Mouse (Mus musculus) embryonic fibroblast, embryonic 13.5 days (primary cell): ENCODE data around the gene Itgb2. TPM values are rescaled to one million over a fixed set of nuclear protein-coding genes. Genes with fewer than 3 reads are reported as not detected.

Experiments
- H3K27ac ChIP-seq: 2 replicates; pipeline ENCODE4 v1.5.1; 2012; ENCODE audit warnings: low read length, control low read depth, inconsistent platforms; ENCODE audit not compliant: insufficient read depth
- H3K4me1 ChIP-seq: 2 replicates; pipeline ENCODE4 v1.6.1; 2011; ENCODE audit warnings: low read length; ENCODE audit not compliant: control insufficient read depth, insufficient read depth
- H3K4me3 ChIP-seq: 2 replicates; pipeline ENCODE4 v1.5.1; 2011; ENCODE audit warnings: mild to moderate bottlenecking, control low read depth, low read length; ENCODE audit not compliant: insufficient read depth
- CTCF ChIP-seq: IDR thresholded peaks from 2 replicates; pipeline ENCODE4 v1.5.1; 2011; ENCODE audit warnings: mild to moderate bottlenecking, control low read depth, low read length, moderate library complexity, borderline replicate concordance; ENCODE audit not compliant: insufficient read depth
- POLR2A ChIP-seq: IDR thresholded peaks from 2 replicates; pipeline ENCODE4 v1.6.1; 2011; ENCODE audit warnings: low read depth, mild to moderate bottlenecking, control low read depth, low read length, moderate library complexity
- polyA plus RNA-seq: library from polyadenylated mRNA; stranded (reverse); fragments of >200 nt; gene quantifications from 2 replicates; pipeline ENCODE4 v1.2.4, GENCODE M21; 2011; ENCODE audit warnings: low read depth; ENCODE audit not compliant: missing spikeins, insufficient read length

Itgb2 gene
- 0.57 and 1.4 TPM in 2 replicates for polyA plus RNA-seq

DNA sequence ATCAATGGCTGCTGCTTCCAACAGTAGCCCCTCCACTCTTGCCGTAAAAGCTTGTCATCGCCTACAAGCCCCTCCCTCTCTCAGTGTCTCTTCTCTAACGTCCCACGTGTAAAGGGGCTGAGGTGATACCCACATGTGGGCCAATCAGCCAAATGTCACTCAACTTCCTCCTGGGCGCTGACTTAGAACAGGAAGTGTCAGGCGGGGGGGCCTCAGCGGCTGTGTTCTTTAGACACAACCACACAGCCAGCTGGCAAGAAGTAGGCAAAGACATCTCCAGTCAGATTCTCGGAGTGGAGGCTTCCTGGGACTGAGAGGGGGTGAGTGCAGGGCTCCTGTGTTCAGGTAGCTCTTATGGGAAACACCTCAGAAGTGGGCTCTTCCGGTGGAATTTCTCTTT is at the start of gene Itgb2:
Gene Itgb2, plus strand, starts transcription at position 113 of the 400 bp plus-strand sequence.
- TF ChIP-seq CTCF (no peak), POLR2A (no peak)

GRCm38 (mm10) chr10:77481814-77482213 is 48.2 kb upstream of the Itgb2 start:
- Histone ChIP-seq H3K4me3 (no peak overlapping the region), H3K4me1 (no peaks in the 10 kb centered on the region), H3K27ac (no peak overlapping the region)
- TF ChIP-seq CTCF = no peak
- TF ChIP-seq POLR2A = no peak

More for the DNA sequence above, at the start of gene Itgb2:
- no peak within 1 kb of the TSS for H3K27ac ChIP-seq
- no peak within 1 kb of the TSS for H3K4me3 ChIP-seq
- peaks cover 3% of the 10 kb centered on the region; the same call in 1 of the 2 replicates for H3K4me1 ChIP-seq

- Histone ChIP-seq H3K4me3 (no peak overlapping the region), H3K4me1 (no peaks in the 10 kb centered on the region), H3K27ac (no peak overlapping the region)
- TF ChIP-seq CTCF (no peak), POLR2A (no peak)
These were observed 45.7 kb upstream of the Itgb2 start for GRCm38 (mm10) chr10:77484205-77484935.

DNA sequence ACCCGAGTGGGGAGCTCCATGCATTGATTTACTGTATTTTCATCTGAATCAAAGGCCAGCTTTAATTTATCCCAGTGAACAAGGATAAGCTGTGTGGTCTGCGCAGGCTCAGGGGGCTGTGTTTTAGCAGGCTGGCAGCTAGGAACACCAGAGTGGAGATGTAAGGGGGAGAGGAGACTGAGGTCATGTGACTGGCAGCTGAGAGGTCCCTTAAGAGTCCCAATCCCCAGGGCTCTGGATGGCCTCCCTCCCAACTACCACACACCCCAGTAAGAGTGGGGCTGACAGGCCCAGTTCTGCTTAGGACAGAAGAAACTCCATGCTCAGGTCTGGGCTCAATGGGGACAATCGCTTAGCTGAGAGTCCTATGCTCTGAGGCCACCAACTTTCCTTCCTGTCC is 44.3 kb upstream of the Itgb2 start:
- H3K4me1 ChIP-seq = no peaks in the 10 kb centered on the region
- no peak overlapping the region for H3K27ac ChIP-seq
- TF ChIP-seq CTCF (no peak), POLR2A (no peak)
- no peak overlapping the region for H3K4me3 ChIP-seq

- Histone ChIP-seq H3K4me3 (no peak overlapping the region), H3K4me1 (no peaks in the 10 kb centered on the region), H3K27ac (no peak overlapping the region)
- no peak for TF ChIP-seq CTCF
- TF ChIP-seq POLR2A = no peak
These were observed 41.9 kb upstream of the Itgb2 start for GRCm38 (mm10) chr10:77488168-77488567.

- Histone ChIP-seq H3K4me1 (no peaks in the 10 kb centered on the region), H3K4me3 (no peak overlapping the region), H3K27ac (no peak overlapping the region)
- no peak for TF ChIP-seq POLR2A
- no peak for TF ChIP-seq CTCF
These were observed 38.5 kb upstream of the Itgb2 start for GRCm38 (mm10) chr10:77491585-77491984.

- no peaks in the 10 kb centered on the region for H3K4me1 ChIP-seq
- H3K4me3 ChIP-seq = no peak overlapping the region
- no peak for TF ChIP-seq CTCF
- no peak for TF ChIP-seq POLR2A
- no peak overlapping the region for H3K27ac ChIP-seq
These were observed 37.2 kb upstream of the Itgb2 start for GRCm38 (mm10) chr10:77492885-77493284.

GRCm38 (mm10) chr10:77497185-77497584 is 32.9 kb upstream of the Itgb2 start:
- no peak for TF ChIP-seq CTCF
- TF ChIP-seq POLR2A = no peak
- Histone ChIP-seq H3K4me3 (no peak overlapping the region), H3K27ac (no peak overlapping the region), H3K4me1 (0 out of 2 replicates have a peak, but pooled peaks cover 4% of the 10 kb centered on the region)

GRCm38 (mm10) chr10:77498254-77498653 is 31.8 kb upstream of the Itgb2 start:
- no peak for TF ChIP-seq CTCF
- no peak for TF ChIP-seq POLR2A
- no peak overlapping the region for H3K4me3 ChIP-seq
- H3K4me1 ChIP-seq = 0 out of 2 replicates have a peak, but pooled peaks cover 4% of the 10 kb centered on the region
- no peak overlapping the region for H3K27ac ChIP-seq

- TF ChIP-seq POLR2A (no peak), CTCF (no peak)
- no peak overlapping the region for H3K27ac ChIP-seq
- H3K4me3 ChIP-seq = no peak overlapping the region
- 0 out of 2 replicates have a peak, but pooled peaks cover 4% of the 10 kb centered on the region for H3K4me1 ChIP-seq
These were observed 29.4 kb upstream of the Itgb2 start for GRCm38 (mm10) chr10:77500636-77501035.
